Mouse (Mus musculus): ENCODE results near the gene 1700018B08Rik.

- TF ChIP-seq CTCF (IDR thresholded peaks at IDR 0.05; ENCODE audit: low read depth) (no peak), EP300 (IDR thresholded peaks at IDR 0.05; ENCODE audit: low read depth) (no peak)
These were observed 15.3 kb downstream of the 1700018B08Rik start for GRCm38 (mm10) chr8:121528790-121529189.

Measured in liver, embryonic 14.5 days (tissue).